Mouse (Mus musculus) hematopoietic stem cell, adult 5-6 weeks (primary cell): ENCODE measurements around the gene Ccdc116. TPM values are rescaled to one million over a fixed set of nuclear protein-coding genes. Genes with fewer than 3 reads are reported as not detected.
"Not testable (repeated sequence)": the region's sequence is repeated elsewhere in the genome, so short reads cannot be mapped to it uniquely, and the experiment has no call there.

Experiments used
- ATAC-seq, 2 experiments: fragments of 125-278 bp in 1 of 2; replicated peaks in 1 of 2; 2 replicates each; pipeline ENCODE4 v1.8.0; 2016 to 2017; ENCODE audit warnings: inconsistent platforms in 2 of 2, mild to moderate bottlenecking in 2 of 2, moderate number of reproducible peaks in 2 of 2, low read depth in 1 of 2, moderate TSS enrichment in 1 of 2; ENCODE audit not compliant: low FRiP score in 2 of 2, poor library complexity in 2 of 2, severe bottlenecking in 2 of 2, insufficient read depth in 1 of 2, low TSS enrichment in 1 of 2
- total RNA-seq: library from RNA; stranded (forward); fragments of 172-1452, 232-1000 nt; gene quantifications from 2 replicates; pipeline ENCODE4 v1.2.3, GENCODE M21; 2017

The Ccdc116 gene
- total RNA-seq = 0.35 and 4.3 TPM in 2 replicates

DNA sequence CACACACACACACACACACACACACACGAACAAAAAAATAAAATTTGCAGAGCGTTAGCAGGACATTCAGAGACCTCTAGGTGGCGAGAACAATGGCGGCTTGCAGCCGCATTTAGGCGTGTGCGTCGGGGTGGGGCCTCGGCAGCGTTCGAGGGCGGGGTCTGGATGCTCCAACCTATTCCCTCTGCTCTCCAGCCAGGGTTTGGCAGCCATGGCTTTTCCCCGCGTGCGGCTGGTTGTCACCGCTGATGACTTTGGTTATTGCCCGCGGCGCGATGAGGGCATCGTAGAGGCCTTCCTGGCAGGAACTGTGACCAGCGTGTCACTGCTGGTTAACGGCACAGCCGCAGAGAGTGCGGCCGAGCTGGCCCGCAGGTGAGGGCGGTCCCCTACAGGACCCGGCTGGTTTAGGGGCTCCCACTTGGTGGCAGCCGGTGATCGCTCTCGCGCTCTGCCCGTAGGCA is at the start of gene Ccdc116:
Gene Ccdc116 (minus strand): TSS at position 458 of the 464 bp plus-strand sequence.
- peak; percentile 88 to 91 for ATAC-seq

- ATAC-seq = no peak
These were observed 46.8 kb upstream of the Ccdc116 start for GRCm38 (mm10) chr16:17193823-17194222.

- no peak for ATAC-seq
These were observed 38.4 kb upstream of the Ccdc116 start for GRCm38 (mm10) chr16:17185475-17185874.

DNA sequence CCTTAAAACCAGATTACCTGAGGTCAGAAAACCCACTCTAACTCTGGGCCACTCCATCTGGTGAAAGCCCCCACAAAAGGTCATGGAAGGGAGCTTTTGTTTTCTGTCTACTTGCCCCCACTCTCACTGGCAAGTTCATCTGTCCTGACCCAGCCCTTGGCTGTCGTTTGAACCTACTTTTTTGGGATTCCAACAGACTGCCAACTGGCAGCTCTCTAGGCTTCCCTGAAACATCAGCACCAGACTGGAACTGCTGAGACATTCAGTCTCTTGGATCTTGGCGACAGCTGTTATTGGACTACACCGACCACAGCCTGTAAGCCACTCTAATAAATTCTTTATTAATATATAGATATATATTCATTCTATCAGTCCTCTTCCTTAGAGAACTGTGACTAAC is 36.0 kb upstream of the Ccdc116 start:
- ATAC-seq = no peak

DNA sequence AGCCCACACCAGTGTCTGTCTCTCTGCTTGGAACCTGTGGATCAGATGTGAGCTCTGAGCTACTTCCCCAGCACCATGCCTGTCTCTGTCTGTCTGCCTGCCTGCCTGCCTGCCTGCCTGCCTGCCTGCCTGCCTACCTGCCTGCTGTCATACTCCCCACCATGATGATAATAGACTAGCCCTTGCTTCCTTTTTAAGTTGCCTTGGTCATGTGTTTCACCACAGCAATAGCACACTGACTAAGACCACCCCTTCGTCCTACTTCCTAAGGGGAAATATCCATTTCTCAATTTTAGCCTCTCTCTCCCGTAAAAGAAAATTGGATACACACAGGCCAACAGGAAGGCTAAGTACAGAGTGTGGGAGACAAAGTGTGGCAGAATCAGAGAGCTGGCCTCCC is 35.1 kb upstream of the Ccdc116 start:
- ATAC-seq = peak in 1 of 2 experiments; percentile 23; a peak in 1 of 4 replicates

GRCm38 (mm10) chr16:17181382-17181781 is 34.4 kb upstream of the Ccdc116 start:
- ATAC-seq = peak; percentile 93 to 94

DNA sequence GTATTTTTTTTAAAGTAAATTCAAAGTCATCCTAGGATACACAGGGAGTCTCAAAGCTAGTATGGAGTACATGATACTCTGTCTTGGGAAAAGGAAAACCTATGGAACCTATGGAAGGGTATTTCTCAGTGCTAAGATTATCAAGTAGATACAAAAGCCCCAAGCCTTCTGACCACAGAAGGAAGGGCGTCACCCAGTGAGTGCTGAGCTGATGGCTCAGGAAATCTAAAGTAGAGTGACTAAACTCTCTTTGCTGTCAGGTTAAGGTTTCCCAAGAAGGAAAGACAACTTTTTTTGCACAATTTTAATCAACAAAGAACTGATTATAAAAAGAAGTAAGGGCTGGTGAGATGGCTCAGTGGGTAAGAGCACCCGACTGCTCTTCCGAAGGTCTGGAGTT is 32.7 kb upstream of the Ccdc116 start:
- no peak for ATAC-seq

- ATAC-seq = no peak
These were observed 30.7 kb upstream of the Ccdc116 start for GRCm38 (mm10) chr16:17177623-17178170.

GRCm38 (mm10) chr16:17175765-17176164 is 28.7 kb upstream of the Ccdc116 start:
- no peak for ATAC-seq

GRCm38 (mm10) chr16:17168049-17168448 is 21.0 kb upstream of the Ccdc116 start:
- no peak for ATAC-seq

DNA sequence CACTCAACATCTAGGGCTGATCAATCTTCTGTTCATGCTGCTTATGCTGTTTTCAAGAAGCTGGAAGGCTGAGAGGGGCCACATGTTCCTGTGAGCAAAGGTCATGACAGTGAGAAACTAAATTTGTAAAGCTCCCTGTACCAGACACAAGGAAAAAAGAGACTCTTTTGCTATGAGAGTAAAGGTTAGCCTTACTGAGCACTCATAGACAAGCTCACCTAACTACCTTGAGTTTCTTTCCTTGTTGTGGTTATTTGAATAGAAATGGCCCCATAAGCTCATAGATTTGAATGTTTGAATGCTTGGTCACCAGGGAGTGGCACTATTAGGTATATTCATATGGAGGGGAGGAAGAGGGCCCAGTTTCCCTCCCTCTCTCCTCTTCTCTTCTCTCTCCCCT is 20.1 kb upstream of the Ccdc116 start:
- no peak for ATAC-seq

- not testable (repeated sequence) for ATAC-seq
These were observed 18.4 kb upstream of the Ccdc116 start for GRCm38 (mm10) chr16:17165478-17165877.

- no peak for ATAC-seq
These were observed 7.3 kb upstream of the Ccdc116 start for GRCm38 (mm10) chr16:17154346-17154745.

GRCm38 (mm10) chr16:17151874-17152273 is 4.8 kb upstream of the Ccdc116 start:
- ATAC-seq = no peak

GRCm38 (mm10) chr16:17150520-17151258 is 3.7 kb upstream of the Ccdc116 start:
- ATAC-seq = no peak

- ATAC-seq = no peak
These were observed 1.1 kb upstream of the Ccdc116 start for GRCm38 (mm10) chr16:17148084-17148483.

DNA sequence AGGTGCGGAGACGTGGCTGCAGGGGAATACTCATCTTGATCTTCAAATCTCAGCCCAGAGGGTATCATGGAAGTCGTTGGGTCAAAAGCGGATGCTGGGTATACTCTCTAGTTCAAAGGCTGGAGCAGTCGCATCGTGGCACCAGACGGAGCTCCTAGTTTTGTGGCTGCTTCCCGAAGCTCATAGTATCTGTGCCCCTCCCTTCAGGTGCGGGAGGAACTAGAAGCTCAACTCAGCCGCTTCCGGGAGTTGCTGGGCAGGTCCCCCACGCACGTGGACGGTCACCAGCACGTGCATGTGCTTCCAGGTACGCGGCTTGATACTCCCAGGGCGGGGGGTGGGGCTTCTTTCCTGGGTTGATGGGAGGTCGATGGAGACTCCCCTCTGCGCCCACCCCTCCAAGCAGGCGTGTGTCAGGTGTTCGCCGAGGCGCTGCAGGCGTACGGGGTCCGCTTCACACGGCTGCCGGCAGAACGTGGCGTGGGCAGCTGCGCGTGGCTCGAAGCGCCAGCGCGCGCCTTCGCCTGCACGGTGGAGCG is 431 bp upstream of the Ccdc116 start:
- peak in 1 of 2 experiments; percentile 26; a peak in 1 of 4 replicates for ATAC-seq

DNA sequence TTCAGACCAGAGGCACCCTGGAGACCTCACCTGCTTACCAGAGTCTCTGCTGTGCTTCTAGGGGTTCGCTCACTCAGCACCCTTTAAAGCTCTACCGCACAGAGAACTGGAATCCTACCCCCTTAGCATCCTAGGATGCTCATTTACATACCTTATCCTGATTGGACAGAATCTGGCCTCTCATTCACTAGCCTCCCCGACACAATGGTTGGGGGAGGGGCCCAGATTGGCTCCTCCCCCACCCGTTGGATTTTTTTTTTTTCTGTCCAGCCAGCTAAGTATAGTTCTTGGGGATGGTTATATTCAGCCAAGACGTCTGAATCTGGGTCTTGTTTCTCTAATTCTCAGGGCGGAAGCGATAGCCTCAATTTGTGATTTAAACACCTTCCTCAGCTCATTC is 2.7 kb downstream of the Ccdc116 start, which contains the start of gene Ydjc:
Gene Ydjc (plus strand): TSS at position 283 of the 400 bp plus-strand sequence.
- ATAC-seq = peak in 1 of 2 experiments; percentile 19; a peak in 1 of 4 replicates
